Mouse (Mus musculus): ENCODE measurements around the gene Csnk1d.

Csnk1d gene

GRCm38 (mm10) chr11:120987608-120988007 is 3.5 kb downstream of the Csnk1d start:
- peak; percentile 17 for DNase-seq (ENCODE audit: low read depth)

DNA sequence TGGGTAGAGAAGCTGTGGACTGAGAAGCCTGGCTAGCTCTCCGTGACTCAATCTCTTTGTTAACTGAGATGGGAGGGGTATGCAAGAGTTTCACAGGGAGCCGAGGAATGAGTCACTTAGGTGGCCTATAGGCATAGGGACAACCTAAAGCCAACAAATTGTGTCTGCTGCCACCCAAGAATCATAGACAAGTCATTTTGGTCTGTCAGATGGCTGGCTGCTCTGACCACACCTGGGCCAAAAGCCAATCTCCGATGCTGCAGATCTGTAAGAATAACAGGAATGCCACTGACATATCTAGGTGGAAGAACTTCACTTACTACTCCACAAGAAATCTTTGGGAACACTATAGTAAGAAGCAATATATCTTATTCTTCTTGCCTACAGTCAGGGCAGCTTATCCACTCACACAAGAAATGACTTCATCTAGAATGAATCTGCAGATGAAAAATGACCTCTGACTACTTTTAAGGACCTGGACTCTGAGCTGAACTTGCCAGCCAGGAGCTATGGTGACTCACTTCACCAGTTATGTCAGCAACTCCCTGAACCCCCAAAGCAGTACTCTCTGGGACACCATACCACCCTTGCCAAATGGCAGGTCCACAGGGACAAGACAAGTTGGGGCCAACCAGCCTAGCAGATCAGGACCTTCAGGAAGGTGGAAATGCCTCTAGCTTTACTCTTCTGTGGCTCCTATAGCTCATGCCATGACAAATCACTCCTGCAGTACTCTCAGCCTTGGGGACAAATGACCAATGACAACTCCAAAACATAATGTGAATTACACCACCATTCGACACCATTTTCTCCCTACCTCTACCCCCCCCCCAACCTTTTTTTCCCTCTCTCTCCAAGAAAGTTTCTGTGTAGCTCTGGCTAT is 6.4 kb downstream of the Csnk1d start:
- DNase-seq (ENCODE audit: low read depth): peak; percentile 57

- DNase-seq (ENCODE audit: low read depth): no peak
Observed at GRCm38 (mm10) chr11:120982459-120982858, 8.7 kb downstream of the Csnk1d start.

DNA sequence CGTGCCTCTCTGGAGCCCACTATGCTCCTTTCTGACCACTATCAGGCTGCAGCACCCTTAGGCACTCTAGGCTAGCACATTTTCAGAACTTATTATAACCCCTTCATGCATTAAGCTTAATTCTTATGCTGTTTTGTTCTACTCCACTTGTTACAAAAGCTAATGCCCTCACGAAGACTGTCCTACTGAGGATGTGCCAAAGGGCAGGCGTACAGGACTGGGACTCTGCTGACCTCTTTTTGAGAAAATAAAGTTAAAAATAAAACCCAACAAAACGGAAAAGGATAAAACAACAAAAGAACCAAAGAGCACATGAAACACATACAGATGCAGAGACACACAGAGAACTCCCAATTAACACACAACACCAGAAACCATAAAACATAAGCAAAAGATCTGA is 9.5 kb downstream of the Csnk1d start:
- DNase-seq (ENCODE audit: low read depth): no peak

- DNase-seq (ENCODE audit: low read depth): no peak
Observed at GRCm38 (mm10) chr11:120980427-120981035, 10.6 kb downstream of the Csnk1d start.

- no peak for DNase-seq (ENCODE audit: low read depth)
Observed at GRCm38 (mm10) chr11:120979711-120980426, 11.3 kb downstream of the Csnk1d start.

GRCm38 (mm10) chr11:120973318-120973717 is 17.8 kb downstream of the Csnk1d start:
- DNase-seq (ENCODE audit: low read depth): peak; percentile 33

- DNase-seq (ENCODE audit: low read depth): no peak
Observed at GRCm38 (mm10) chr11:120971237-120971636, 19.9 kb downstream of the Csnk1d start.

GRCm38 (mm10) chr11:120969742-120970141 is 21.4 kb downstream of the Csnk1d start:
- no peak for DNase-seq (ENCODE audit: low read depth)

DNA sequence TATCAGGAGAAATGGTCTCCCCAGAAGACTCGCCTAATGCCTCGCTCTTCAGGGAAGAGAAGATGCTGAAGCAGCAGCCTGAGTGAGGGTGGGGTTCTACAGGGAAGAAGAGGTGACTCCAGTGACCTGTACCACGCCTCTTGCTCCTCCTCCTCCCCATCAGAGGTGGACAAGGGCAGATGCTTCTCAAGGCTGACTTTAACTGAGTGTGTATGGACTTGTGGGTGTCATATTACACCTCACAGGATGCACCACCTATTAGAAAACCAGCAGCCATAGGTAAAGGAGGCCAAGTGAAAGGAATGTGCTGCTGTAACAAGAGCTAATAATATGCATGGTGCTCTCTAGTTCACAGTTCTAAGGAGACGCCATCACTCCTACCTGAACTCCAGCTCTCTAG is 25.5 kb downstream of the Csnk1d start:
- no peak for DNase-seq (ENCODE audit: low read depth)

DNA sequence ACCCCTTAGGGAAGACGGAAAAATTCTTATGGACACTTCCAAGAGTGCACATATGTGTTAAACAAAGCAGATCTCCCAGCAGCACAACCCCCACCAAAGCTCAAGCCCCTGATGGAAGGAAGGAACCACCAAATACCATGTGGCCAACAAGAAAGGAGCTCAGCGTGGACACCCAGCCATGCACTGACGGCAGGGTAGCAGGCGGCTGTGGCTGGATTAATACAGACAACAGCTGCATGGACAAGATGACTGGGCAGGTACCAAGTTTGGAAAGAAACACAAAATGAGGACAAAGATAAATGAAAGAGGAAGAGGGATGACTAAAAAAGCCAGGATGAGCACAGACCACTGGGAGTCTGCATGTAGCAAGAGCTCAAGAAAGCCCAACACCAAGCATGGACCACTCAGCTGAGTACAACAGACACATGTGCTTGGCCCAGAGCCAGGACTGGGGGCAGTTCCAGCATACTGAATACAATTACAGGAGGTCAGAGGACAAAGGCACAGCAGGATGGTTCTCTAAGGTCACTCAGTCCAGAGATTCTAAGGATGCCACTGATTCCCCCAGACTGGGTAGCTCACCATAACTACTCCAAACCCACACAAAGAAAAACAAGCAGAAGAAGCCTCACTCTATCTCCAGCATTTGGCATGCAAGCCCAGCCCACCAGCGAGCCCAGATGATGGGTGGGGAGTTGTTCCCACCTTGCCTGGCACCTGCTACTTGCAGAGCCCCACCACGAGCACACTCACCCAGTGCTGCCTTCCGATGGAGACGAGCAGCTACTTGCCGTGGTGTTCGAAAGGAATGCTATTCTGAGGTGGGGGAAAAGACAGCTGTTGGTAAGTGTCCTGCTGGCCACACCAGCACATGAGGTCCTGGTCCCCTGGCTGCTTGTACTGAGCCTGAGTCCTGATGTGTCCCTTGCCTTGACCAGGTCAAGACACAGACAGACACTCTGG is 26.7 kb downstream of the Csnk1d start:
- DNase-seq (ENCODE audit: low read depth): no peak

DNA sequence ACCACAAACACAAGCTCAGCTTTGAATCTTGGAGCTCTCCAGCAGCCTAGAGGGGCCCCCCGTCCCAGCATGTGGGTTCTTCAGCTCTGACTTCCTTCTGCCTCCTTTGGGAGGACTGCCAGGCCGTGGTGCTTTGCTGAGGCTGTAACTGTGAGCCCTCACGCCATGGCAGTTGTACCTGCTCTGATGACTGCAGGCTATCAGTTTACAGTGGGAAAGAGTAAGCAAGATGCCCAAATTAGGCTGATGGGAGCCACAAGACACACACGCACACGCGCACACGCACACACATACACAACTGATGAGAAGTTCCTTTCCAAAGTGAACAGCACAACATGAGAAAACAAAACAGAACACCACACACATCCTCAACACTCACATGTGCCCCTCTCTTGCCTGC is 28.2 kb downstream of the Csnk1d start:
- DNase-seq (ENCODE audit: low read depth): no peak

DNA sequence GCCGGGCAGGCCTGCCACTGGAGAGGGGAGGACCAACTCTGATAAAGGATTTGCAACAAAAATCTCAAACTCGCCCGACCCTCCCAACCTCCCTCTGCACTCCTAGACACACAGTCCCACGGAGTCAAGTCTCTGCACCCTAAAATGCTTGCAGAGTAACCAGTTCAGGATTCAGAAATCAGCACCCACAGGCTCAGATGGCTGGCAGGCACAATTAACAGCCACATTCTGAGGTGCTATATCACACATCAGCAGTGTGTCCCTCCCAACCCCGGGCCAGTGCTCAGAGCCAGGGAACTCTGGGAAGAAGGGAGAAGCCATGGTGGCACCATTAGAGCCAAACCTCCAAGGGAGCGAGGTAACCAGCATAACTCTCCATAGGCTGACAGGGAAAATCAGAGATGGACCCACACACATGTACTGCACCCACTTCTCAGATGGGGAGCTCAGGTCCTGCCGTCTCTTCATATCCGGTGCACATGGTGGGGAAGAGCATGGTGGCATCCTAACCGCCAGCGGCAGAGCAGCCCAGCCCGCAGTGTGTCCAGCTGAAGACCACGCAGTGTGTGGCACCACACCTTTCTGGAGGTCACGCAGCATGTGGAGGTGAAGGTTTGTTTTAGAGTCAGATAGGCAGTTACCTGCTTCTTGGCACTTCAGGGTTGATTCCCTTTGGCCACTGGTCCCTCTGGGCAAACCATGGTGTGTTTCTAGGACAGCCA is 28.9 kb downstream of the Csnk1d start:
- DNase-seq (ENCODE audit: low read depth): no peak

- no peak for DNase-seq (ENCODE audit: low read depth)
Observed at GRCm38 (mm10) chr11:120961594-120961993, 29.5 kb downstream of the Csnk1d start.

- no peak for DNase-seq (ENCODE audit: low read depth)
Observed at GRCm38 (mm10) chr11:120960248-120960647, 30.9 kb downstream of the Csnk1d start.

DNA sequence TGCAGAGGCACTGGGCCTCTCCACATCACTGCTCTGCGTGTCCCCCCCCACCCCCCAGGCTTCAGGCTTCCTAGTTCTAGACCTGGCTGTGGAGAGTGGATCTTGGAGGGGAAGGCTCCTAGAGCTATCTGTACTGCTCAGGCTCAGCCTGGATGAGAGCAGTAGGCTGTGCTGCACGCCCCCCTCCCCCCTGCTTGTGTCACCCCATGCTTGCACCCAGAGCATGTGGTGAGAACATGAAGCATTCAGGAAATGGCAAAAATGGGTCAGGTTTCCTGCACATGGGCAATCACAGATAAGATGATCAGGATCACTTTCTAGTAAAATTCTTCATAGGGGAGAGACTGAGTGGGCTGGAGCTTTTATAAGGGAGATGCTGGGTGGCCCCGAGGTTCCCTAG is 31.6 kb downstream of the Csnk1d start:
- no peak for DNase-seq (ENCODE audit: low read depth)

DNA sequence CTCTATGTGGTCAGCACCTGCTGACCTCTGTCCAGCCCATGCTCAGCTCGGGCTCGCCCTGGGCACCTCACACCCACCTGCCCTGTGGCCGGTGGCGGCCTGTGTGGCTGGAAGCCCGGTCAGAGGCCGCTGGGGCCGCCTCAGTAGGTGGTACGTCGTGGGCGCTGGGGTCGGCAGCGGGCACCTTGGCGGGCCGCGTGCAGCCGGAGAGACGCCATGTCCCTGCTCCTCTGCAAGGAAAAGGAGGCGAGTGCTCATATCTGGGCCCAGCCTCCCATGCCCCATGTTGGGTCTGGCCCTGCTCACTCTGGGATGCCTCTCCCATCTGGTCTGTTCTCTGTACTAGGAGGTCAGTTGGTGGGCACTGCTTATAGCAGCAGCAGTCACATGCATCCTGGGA is 32.1 kb downstream of the Csnk1d start:
- no peak for DNase-seq (ENCODE audit: low read depth)

GRCm38 (mm10) chr11:120957731-120958257 is 33.3 kb downstream of the Csnk1d start:
- DNase-seq (ENCODE audit: low read depth): no peak

- DNase-seq (ENCODE audit: low read depth): no peak
Observed at GRCm38 (mm10) chr11:120957052-120957451, 34.1 kb downstream of the Csnk1d start.

- no peak for DNase-seq (ENCODE audit: low read depth)
Observed at GRCm38 (mm10) chr11:120955701-120956100, 35.4 kb downstream of the Csnk1d start.

GRCm38 (mm10) chr11:120954936-120955335 is 36.2 kb downstream of the Csnk1d start:
- no peak for DNase-seq (ENCODE audit: low read depth)
